Mouse (Mus musculus) MEL (cell line): ENCODE data around the gene Nxpe2.

Experiments
- CTCF ChIP-seq, 3 experiments: IDR thresholded peaks in 2 of 3; conservative IDR thresholded peaks in 1 of 3; 2 replicates each; pipeline ENCODE4 v1.5.1; 2011 to 2012; ENCODE audit warnings: low read length in 3 of 3, low read depth in 2 of 3, mild to moderate bottlenecking in 2 of 3, improper control_type of control experiment in 1 of 3, inconsistent platforms in 1 of 3, mixed read lengths in 1 of 3, moderate library complexity in 1 of 3; ENCODE audit not compliant: control insufficient read depth in 1 of 3, insufficient read depth in 1 of 3, poor library complexity in 1 of 3, severe bottlenecking in 1 of 3
- E2F4 ChIP-seq: IDR thresholded peaks from 2 replicates; pipeline ENCODE4 v1.6.1; 2011; ENCODE audit warnings: low read depth, low read length, improper control_type of control experiment, borderline replicate concordance
- EP300 ChIP-seq, 2 experiments: IDR thresholded peaks; 2 replicates each; pipeline ENCODE4 v1.6.1; 2011; ENCODE audit warnings: improper control_type of control experiment in 2 of 2, low read length in 2 of 2, low read depth in 1 of 2, mild to moderate bottlenecking in 1 of 2
- GABPA ChIP-seq: IDR thresholded peaks from 2 replicates; pipeline ENCODE4 v1.6.1; 2012; ENCODE audit warnings: low read depth, mild to moderate bottlenecking, inconsistent platforms, low read length, improper control_type of control experiment, moderate library complexity
- MAFK ChIP-seq: IDR thresholded peaks from 2 replicates; pipeline ENCODE4 v1.6.1; 2011; ENCODE audit warnings: low read depth, mild to moderate bottlenecking, low read length, improper control_type of control experiment, borderline replicate concordance
- MEF2A ChIP-seq: IDR thresholded peaks from 2 replicates; pipeline ENCODE4 v1.6.1; 2014; ENCODE audit warnings: low read depth, mild to moderate bottlenecking, inconsistent platforms, low read length, improper control_type of control experiment; ENCODE audit not compliant: poor library complexity, insufficient replicate concordance, severe bottlenecking; ENCODE audit errors: extremely low read depth
- POLR2A ChIP-seq, 2 experiments: IDR thresholded peaks; 2 replicates each; pipeline ENCODE4 v1.6.1; 2011 to 2012; ENCODE audit warnings: low read length in 2 of 2, mild to moderate bottlenecking in 2 of 2, control low read depth in 1 of 2, improper control_type of control experiment in 1 of 2, low read depth in 1 of 2, moderate library complexity in 1 of 2; ENCODE audit not compliant: control insufficient read depth in 1 of 2, insufficient read depth in 1 of 2, poor library complexity in 1 of 2
- POLR2AphosphoS2 ChIP-seq: IDR thresholded peaks from 2 replicates; pipeline ENCODE4 v1.6.1; 2011; ENCODE audit warnings: low read length, improper control_type of control experiment
- RCOR1 ChIP-seq: IDR thresholded peaks from 2 replicates; pipeline ENCODE4 v1.6.1; 2012; ENCODE audit warnings: low read depth, mild to moderate bottlenecking, inconsistent platforms, low read length, improper control_type of control experiment
- TAL1 ChIP-seq: IDR thresholded peaks from 2 replicates; pipeline ENCODE4 v1.6.1; 2012; ENCODE audit warnings: mild to moderate bottlenecking, inconsistent platforms, low read length, moderate library complexity, mixed read lengths
- USF2 ChIP-seq, 2 experiments: IDR thresholded peaks; 2 replicates each; pipeline ENCODE4 v1.6.1; 2011 to 2012; ENCODE audit warnings: improper control_type of control experiment in 2 of 2, low read length in 2 of 2, borderline replicate concordance in 1 of 2, inconsistent platforms in 1 of 2, low read depth in 1 of 2, mild to moderate bottlenecking in 1 of 2; ENCODE audit not compliant: insufficient read depth in 1 of 2
- ZNF384 ChIP-seq: IDR thresholded peaks from 2 replicates; pipeline ENCODE4 v1.6.1; 2012; ENCODE audit warnings: low read depth, mild to moderate bottlenecking, inconsistent platforms, low read length, improper control_type of control experiment

DNA sequence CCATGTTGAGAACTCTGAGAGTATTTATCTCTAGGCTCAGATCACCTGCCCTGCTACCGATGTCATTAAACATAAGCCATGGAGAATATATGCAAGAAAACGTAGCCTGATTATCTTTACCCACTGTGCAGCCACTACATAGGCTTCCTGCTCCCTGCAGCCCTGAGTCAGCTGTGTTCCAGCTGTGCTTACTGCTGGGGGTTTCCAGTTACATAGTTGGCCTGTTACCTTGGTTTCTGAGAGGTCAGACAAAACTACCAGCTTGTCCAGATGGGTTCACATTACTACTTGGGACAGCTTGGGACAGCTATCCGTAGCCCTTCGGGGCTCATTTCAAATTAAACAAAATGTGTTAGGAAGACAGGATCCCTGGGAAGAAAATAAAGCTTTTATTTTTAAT lies 868 bp upstream of the Nxpe2 start:
- no peak for TF ChIP-seq CTCF (IDR thresholded peaks at IDR 0.05 in 2 of 3, conservative IDR thresholded peaks at IDR 0.05 in 1 of 3; ENCODE audit: control insufficient read depth in 1 of 3, insufficient read depth in 1 of 3, low read depth in 2 of 3, low read length in 3 of 3, poor library complexity in 1 of 3, severe bottlenecking in 1 of 3)
- TF ChIP-seq ZNF384: no peak
- no peak for TF ChIP-seq GABPA
- TF ChIP-seq RCOR1: no peak
- TF ChIP-seq POLR2A (IDR thresholded peaks at IDR 0.05; ENCODE audit: control insufficient read depth in 1 of 2, insufficient read depth in 1 of 2, low read depth in 1 of 2, low read length in 2 of 2, poor library complexity in 1 of 2): no peak
- no peak for TF ChIP-seq E2F4
- no peak for TF ChIP-seq MEF2A
- TF ChIP-seq TAL1: no peak
- TF ChIP-seq EP300 (IDR thresholded peaks at IDR 0.05; ENCODE audit: low read depth in 1 of 2, low read length in 2 of 2): no peak
- no peak for TF ChIP-seq MAFK
- TF ChIP-seq USF2 (IDR thresholded peaks at IDR 0.05; ENCODE audit: borderline replicate concordance in 1 of 2, insufficient read depth in 1 of 2, low read depth in 1 of 2, low read length in 2 of 2): no peak
- no peak for TF ChIP-seq POLR2AphosphoS2
